Mouse (Mus musculus): Measurements from ENCODE around the gene Wdr44. TPM values are rescaled to one million over a fixed set of nuclear protein-coding genes. Genes with fewer than 3 reads are reported as not detected.

The Wdr44 gene
- polyA plus RNA-seq, 1 experiment: 5.7 TPM

GRCm38 (mm10) chrX:23767849-23768248 lies 75.0 kb downstream of the Wdr44 start:
- TF ChIP-seq GATA1 (IDR thresholded peaks at IDR 0.05; ENCODE audit: low read length): no peak

- TF ChIP-seq GATA1 (IDR thresholded peaks at IDR 0.05; ENCODE audit: low read length): no peak
Observed at GRCm38 (mm10) chrX:23807125-23807524, 114.3 kb downstream of the Wdr44 start.

GRCm38 (mm10) chrX:23810365-23810764 lies 117.5 kb downstream of the Wdr44 start:
- TF ChIP-seq GATA1 (IDR thresholded peaks at IDR 0.05; ENCODE audit: low read length): no peak

GRCm38 (mm10) chrX:23823398-23824023 lies 130.7 kb downstream of the Wdr44 start:
- TF ChIP-seq GATA1 (IDR thresholded peaks at IDR 0.05; ENCODE audit: low read length): no peak

- TF ChIP-seq GATA1 (IDR thresholded peaks at IDR 0.05; ENCODE audit: low read length): no peak
Observed at GRCm38 (mm10) chrX:23840921-23841320, 148.1 kb downstream of the Wdr44 start.

Other genes starting within 250 kb of the Wdr44 start
- gene Gm4907, start 189.5 kb downstream of the Wdr44 start, polyA plus RNA-seq (2012): not detected in 2 replicates

All from G1E-ER4 (cell line).